Mouse (Mus musculus): ENCODE data around the gene Ptpn23. TPM values are rescaled to one million over a fixed set of nuclear protein-coding genes. Genes with fewer than 3 reads are reported as not detected.

Ptpn23 gene
- polyA plus RNA-seq, 1 experiment from 2014 or later, result 19.1 TPM

DNA sequence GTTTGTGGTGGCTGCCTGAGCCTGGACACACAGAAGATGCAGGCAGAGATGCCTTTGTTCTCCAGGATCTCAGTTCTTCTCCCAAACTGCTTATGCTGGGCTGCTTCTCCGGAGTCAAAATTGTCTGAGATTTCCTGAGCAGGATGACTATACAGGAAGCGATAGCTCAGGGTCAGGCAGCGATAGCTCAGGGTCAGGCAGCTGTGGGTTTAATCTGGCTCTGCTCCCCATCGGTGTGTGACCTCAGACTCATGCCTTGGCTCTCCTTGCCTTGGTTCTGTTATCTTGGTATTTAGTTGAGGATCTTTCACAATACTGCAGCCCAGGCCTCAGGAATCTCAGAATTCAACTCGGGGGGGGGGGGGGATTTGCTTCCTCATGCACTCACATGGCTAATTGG lies 41.3 kb downstream of the Ptpn23 start:
- no peak overlapping the region for H3K4me3 ChIP-seq (ENCODE audit: low read depth, low read length)
- no peak for DNase-seq
- no peaks in the 10 kb centered on the region for H3K9me3 ChIP-seq (ENCODE audit: low read depth, low read length)
- no peak for ATAC-seq (ENCODE audit: insufficient read depth)
- H3K4me1 ChIP-seq (ENCODE audit: insufficient read depth), result no peaks in the 10 kb centered on the region
- TF ChIP-seq CTCF (IDR thresholded peaks at IDR 0.05; ENCODE audit: low read depth), result no peak
- H3K27ac ChIP-seq (ENCODE audit: low read depth), result no peak overlapping the region
- whole genome bisulfite sequencing, result 41% methylated on average over 5 of the region's 5 CpGs
- no peak overlapping the region for H3K9ac ChIP-seq
- H3K4me2 ChIP-seq, result no peak overlapping the region
- no peaks in the 10 kb centered on the region for H3K27me3 ChIP-seq (ENCODE audit: insufficient read depth, low read length)
- H3K36me3 ChIP-seq (ENCODE audit: insufficient read depth), result peaks cover 31% of the 10 kb centered on the region; the same call in 1 of the 2 replicates

DNA sequence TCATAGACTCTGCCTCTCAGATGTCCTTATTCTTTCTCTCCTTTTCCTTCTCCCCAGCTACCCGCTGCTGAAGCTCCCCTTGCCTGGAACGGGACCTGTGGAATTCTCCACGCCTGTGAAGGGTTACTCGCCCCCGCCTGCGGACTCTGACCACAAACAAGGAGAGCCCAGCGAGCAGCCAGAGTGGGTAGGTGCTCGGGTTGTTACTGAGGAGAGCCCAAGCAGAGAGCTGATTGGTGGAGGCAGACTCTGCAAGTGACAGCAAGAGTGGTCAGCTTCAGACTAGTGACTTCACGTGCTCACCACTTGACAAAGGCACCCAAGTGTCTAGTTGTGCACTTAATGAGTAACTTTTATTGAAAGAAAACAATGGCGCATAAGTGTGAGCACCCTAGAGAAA lies 45.7 kb downstream of the Ptpn23 start:
- DNase-seq (no peak), ATAC-seq (ENCODE audit: insufficient read depth) (no peak)
- TF ChIP-seq CTCF (IDR thresholded peaks at IDR 0.05; ENCODE audit: low read depth), result no peak
- H3K27ac ChIP-seq (ENCODE audit: low read depth), result no peak overlapping the region
- H3K9ac ChIP-seq, result no peak overlapping the region
- H3K9me3 ChIP-seq (ENCODE audit: low read depth, low read length), result no peaks in the 10 kb centered on the region
- peaks cover 31% of the 10 kb centered on the region; the same call in 1 of the 2 replicates for H3K36me3 ChIP-seq (ENCODE audit: insufficient read depth)
- no peaks in the 10 kb centered on the region for H3K4me1 ChIP-seq (ENCODE audit: insufficient read depth)
- WGBS, result 75% methylated on average over 10 of the region's 10 CpGs
- no peak overlapping the region for H3K4me2 ChIP-seq
- no peaks in the 10 kb centered on the region for H3K27me3 ChIP-seq (ENCODE audit: insufficient read depth, low read length)
- no peak overlapping the region for H3K4me3 ChIP-seq (ENCODE audit: low read depth, low read length)

DNA sequence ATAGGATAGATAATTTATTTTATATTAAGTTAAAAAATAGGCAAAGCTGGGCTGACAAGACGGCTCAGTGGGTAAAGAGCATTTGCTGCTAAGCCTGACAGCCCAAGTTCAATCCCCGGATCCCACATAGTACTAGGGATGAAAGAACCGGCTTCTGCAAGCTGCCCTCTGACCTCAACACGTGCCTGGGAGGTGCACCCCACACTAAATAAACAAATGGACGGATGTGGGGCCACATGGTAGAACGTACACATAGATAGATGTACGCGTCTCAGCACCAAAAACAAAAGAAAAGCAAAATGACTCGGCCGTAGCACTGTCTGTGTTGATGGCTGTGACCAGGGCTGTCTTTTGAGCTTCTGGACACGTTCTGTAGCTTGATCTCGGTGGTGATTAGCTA lies 46.7 kb downstream of the Ptpn23 start:
- Histone ChIP-seq H3K27me3 (ENCODE audit: insufficient read depth, low read length) (no peaks in the 10 kb centered on the region), H3K9me3 (ENCODE audit: low read depth, low read length) (no peaks in the 10 kb centered on the region), H3K27ac (ENCODE audit: low read depth) (no peak overlapping the region), H3K4me2 (no peak overlapping the region), H3K4me3 (ENCODE audit: low read depth, low read length) (no peak overlapping the region), H3K36me3 (ENCODE audit: insufficient read depth) (peaks cover 31% of the 10 kb centered on the region; the same call in 1 of the 2 replicates), H3K9ac (no peak overlapping the region), H3K4me1 (ENCODE audit: insufficient read depth) (no peaks in the 10 kb centered on the region)
- DNase-seq, result no peak
- TF ChIP-seq CTCF (IDR thresholded peaks at IDR 0.05; ENCODE audit: low read depth), result no peak
- 39% methylated on average over 12 of the region's 12 CpGs for WGBS
- ATAC-seq (ENCODE audit: insufficient read depth), result no peak

DNA sequence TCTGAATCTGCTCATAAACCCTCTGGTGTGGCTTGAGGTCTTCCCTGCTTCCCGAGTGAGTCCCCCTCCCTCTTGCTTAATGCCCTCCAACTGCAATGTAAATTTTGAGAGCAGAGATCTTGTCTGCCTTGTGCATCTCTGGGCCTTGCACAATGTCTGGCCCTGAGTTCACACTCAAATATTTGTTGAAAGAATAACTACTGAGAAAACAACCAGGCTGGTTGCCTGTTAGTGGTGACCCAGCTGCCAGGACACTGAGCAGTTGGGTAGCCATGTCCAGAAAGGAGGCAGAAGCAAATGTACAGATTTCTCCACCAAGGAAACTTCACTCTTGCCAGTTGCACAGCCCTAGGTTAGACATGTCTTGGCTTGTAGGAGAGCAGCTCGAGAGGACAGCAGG lies 49.7 kb downstream of the Ptpn23 start:
- Histone ChIP-seq H3K9ac (no peak overlapping the region), H3K4me1 (ENCODE audit: insufficient read depth) (no peaks in the 10 kb centered on the region), H3K4me3 (ENCODE audit: low read depth, low read length) (no peak overlapping the region), H3K4me2 (no peak overlapping the region), H3K27ac (ENCODE audit: low read depth) (no peak overlapping the region), H3K9me3 (ENCODE audit: low read depth, low read length) (no peaks in the 10 kb centered on the region), H3K27me3 (ENCODE audit: insufficient read depth, low read length) (no peaks in the 10 kb centered on the region), H3K36me3 (ENCODE audit: insufficient read depth) (peaks cover 24% of the 10 kb centered on the region)
- TF ChIP-seq CTCF (IDR thresholded peaks at IDR 0.05; ENCODE audit: low read depth), result no peak
- no peak for DNase-seq
- WGBS, result 72% methylated on average over 2 of the region's 2 CpGs
- ATAC-seq (ENCODE audit: insufficient read depth), result no peak

GRCm38 (mm10) chr9:110351932-110352632 lies 55.9 kb downstream of the Ptpn23 start:
- TF ChIP-seq CTCF (IDR thresholded peaks at IDR 0.05; ENCODE audit: low read depth), result no peak
- 77% methylated on average over 8 of the region's 8 CpGs for WGBS
- no peaks in the 10 kb centered on the region for H3K4me1 ChIP-seq (ENCODE audit: insufficient read depth)

GRCm38 (mm10) chr9:110351350-110351749 lies 56.7 kb downstream of the Ptpn23 start:
- Histone ChIP-seq H3K9ac (no peak overlapping the region), H3K4me3 (ENCODE audit: low read depth, low read length) (no peak overlapping the region), H3K36me3 (ENCODE audit: insufficient read depth) (peaks cover 12% of the 10 kb centered on the region), H3K27ac (ENCODE audit: low read depth) (no peak overlapping the region), H3K27me3 (ENCODE audit: insufficient read depth, low read length) (no peaks in the 10 kb centered on the region), H3K4me2 (no peak overlapping the region), H3K4me1 (ENCODE audit: insufficient read depth) (no peaks in the 10 kb centered on the region), H3K9me3 (ENCODE audit: low read depth, low read length) (no peaks in the 10 kb centered on the region)
- no peak for ATAC-seq (ENCODE audit: insufficient read depth)
- no peak for TF ChIP-seq CTCF (IDR thresholded peaks at IDR 0.05; ENCODE audit: low read depth)
- DNase-seq, result no peak
- 82% methylated on average over 2 of the region's 2 CpGs for WGBS

More at GRCm38 (mm10) chr9:110351932-110352632, 55.9 kb downstream of the Ptpn23 start:
- no peak overlapping the region for H3K9ac ChIP-seq
- H3K4me3 ChIP-seq (ENCODE audit: low read depth, low read length), result no peak overlapping the region
- ATAC-seq (ENCODE audit: insufficient read depth) (no peak), DNase-seq (no peak)
- no peaks in the 10 kb centered on the region for H3K27me3 ChIP-seq (ENCODE audit: insufficient read depth, low read length)
- H3K36me3 ChIP-seq (ENCODE audit: insufficient read depth), result peaks cover 12% of the 10 kb centered on the region
- no peaks in the 10 kb centered on the region for H3K9me3 ChIP-seq (ENCODE audit: low read depth, low read length)
- H3K4me2 ChIP-seq, result no peak overlapping the region
- H3K27ac ChIP-seq (ENCODE audit: low read depth), result no peak overlapping the region

- Histone ChIP-seq H3K9ac (no peak overlapping the region), H3K4me2 (no peak overlapping the region), H3K36me3 (ENCODE audit: insufficient read depth) (peaks cover 12% of the 10 kb centered on the region), H3K4me3 (ENCODE audit: low read depth, low read length) (no peak overlapping the region), H3K27me3 (ENCODE audit: insufficient read depth, low read length) (no peaks in the 10 kb centered on the region), H3K27ac (ENCODE audit: low read depth) (no peak overlapping the region), H3K4me1 (ENCODE audit: insufficient read depth) (no peaks in the 10 kb centered on the region), H3K9me3 (ENCODE audit: low read depth, low read length) (no peaks in the 10 kb centered on the region)
- 84% methylated on average over 5 of the region's 5 CpGs for WGBS
- ATAC-seq (ENCODE audit: insufficient read depth) (no peak), DNase-seq (no peak)
- no peak for TF ChIP-seq CTCF (IDR thresholded peaks at IDR 0.05; ENCODE audit: low read depth)
These were observed 57.4 kb downstream of the Ptpn23 start for GRCm38 (mm10) chr9:110350612-110351011.

Data from lung, embryonic 14.5 days (tissue).